Mouse (Mus musculus) myocyte (in vitro differentiated cells): ENCODE results near the gene Mx1.

Experiments
- E2F4 ChIP-seq: IDR thresholded peaks from one replicate; pipeline ENCODE4 v1.6.1; 2011; ENCODE audit warnings: mild to moderate bottlenecking, control low read depth, moderate library complexity; ENCODE audit not compliant: insufficient read depth
- MYOD1 ChIP-seq, 3 experiments: IDR thresholded peaks; one replicate each; pipeline ENCODE4 v1.6.1; 2011; ENCODE audit warnings: control low read depth in 2 of 3, low read depth in 2 of 3, mild to moderate bottlenecking in 2 of 3, moderate library complexity in 1 of 3; ENCODE audit not compliant: insufficient read length in 2 of 3, control insufficient read depth in 1 of 3
- MYOG ChIP-seq, 3 experiments: IDR thresholded peaks; one replicate each; pipeline ENCODE4 v1.6.1; 2011; ENCODE audit warnings: control low read depth in 2 of 3, low read depth in 2 of 3, mild to moderate bottlenecking in 2 of 3; ENCODE audit not compliant: insufficient read length in 2 of 3, control insufficient read depth in 1 of 3, insufficient read depth in 1 of 3
- POLR2A ChIP-seq: IDR thresholded peaks from one replicate; pipeline ENCODE4 v1.6.1; 2011; ENCODE audit warnings: low read depth, mild to moderate bottlenecking, control low read depth, moderate library complexity; ENCODE audit not compliant: insufficient read length
- POLR2AphosphoS2 ChIP-seq: IDR thresholded peaks from one replicate; pipeline ENCODE4 v1.6.1; 2011; ENCODE audit warnings: low read depth, control low read depth; ENCODE audit not compliant: insufficient read length
- TCF12 ChIP-seq: IDR thresholded peaks from one replicate; pipeline ENCODE4 v1.6.1; 2011; ENCODE audit warnings: mild to moderate bottlenecking, control low read depth; ENCODE audit not compliant: poor library complexity, insufficient read depth, severe bottlenecking

- TF ChIP-seq E2F4 (no peak), MYOD1 (IDR thresholded peaks at IDR 0.05; ENCODE audit: control insufficient read depth in 1 of 3, insufficient read length in 2 of 3, low read depth in 2 of 3) (no peak), POLR2A (no peak), POLR2AphosphoS2 (no peak), MYOG (IDR thresholded peaks at IDR 0.05; ENCODE audit: control insufficient read depth in 1 of 3, insufficient read depth in 1 of 3, insufficient read length in 2 of 3, low read depth in 2 of 3) (no peak), TCF12 (no peak)
Observed at GRCm38 (mm10) chr16:97474671-97475070, 12.0 kb upstream of the Mx1 start.
